Mouse (Mus musculus) frontal cortex, postnatal 25 days (tissue): ENCODE measurements around the gene Krt7.

Experiments
- DNase-seq, 2 experiments: peaks; one replicate each; pipeline ENCODE4 v3.0.0; 2022; ENCODE audit warnings: low spot score in 2 of 2

The Krt7 gene

DNA sequence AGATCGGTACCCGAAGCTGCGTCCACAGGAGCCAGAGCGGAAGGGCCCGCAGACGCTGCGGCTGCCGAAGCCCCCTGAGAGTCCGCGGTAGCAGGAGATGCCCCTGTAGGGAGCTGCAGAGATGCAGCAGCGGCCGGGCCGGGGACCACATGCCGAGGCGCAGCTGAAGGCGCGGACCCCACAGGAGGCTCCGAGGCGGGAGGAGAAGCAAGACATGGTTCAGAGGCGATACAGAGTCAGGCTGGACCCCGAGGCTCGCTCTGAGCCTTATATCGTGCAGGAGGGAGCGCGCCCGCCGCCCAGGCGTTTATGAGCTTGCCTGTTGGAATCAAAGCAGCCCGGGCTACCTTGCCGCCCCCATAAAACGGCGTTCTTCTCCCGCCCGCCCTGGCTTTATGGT is 27.7 kb downstream of the Krt7 start, which contains the start of gene Krt87:
Gene Krt87 (minus strand): TSS at position 250 of the 400 bp plus-strand sequence.
- no peak for DNase-seq

DNA sequence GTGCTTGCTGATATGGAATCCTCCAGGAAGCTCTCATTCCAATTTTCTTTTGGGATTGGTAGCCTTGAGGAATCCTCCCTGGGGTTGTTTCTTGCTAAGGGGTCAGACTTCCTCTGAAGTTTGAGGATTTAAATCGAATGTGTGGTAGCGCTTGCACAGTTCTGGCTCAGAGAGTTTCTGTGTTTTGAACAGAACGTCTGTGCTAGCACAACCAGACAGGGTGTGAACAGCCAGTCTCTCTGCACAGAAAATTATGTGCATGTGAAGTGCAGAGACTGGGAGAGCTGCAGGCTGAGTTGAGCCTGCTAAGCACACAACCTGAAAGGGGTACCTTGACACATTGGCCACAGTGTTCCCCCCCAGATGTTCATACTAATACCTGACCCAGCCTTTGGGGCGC is 30.0 kb downstream of the Krt7 start:
- DNase-seq = peak in 1 of 2 experiments; percentile 8

DNA sequence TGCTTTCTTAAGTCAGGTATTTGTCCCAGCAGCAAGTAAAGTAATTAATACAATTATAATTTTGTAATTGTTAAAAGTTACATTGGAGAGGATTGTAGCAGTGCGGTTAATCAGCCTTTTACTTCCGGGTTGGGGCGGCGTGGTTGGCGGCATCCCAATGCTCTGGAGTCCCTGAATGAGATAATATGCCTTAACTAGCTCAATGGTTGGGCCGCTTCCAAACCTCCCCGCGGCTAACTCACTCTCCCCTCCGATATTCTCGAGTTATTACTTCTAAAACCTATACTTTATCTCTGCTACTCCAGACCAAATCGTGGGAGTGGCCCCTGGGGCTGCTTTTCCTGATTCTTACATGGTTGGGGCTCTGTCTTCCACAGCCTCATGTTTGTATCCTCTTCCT is 35.7 kb downstream of the Krt7 start:
- DNase-seq = no peak

DNA sequence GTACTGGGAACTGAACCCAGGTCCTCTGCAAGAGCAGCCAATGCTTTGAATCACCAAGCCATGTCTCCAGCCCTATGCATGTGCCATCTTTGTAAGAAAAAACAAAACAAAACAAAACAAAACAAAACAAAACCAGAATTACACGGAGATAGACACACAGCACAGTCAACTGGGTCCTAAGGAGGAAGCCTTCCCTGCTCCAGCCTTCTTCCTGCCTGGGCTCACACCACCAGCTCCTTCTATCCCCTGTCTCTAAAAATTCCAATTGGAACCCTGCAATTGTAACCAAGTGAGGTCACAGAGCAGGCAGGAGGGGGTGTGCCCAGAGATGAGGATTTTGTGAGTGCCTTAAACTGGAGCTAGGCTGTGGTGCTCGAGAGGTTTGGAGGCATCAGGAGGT is 36.6 kb downstream of the Krt7 start, which contains the start of gene Krt88:
Gene Krt88 (plus strand): TSS at position 301 of the 400 bp plus-strand sequence.
- DNase-seq = no peak

DNA sequence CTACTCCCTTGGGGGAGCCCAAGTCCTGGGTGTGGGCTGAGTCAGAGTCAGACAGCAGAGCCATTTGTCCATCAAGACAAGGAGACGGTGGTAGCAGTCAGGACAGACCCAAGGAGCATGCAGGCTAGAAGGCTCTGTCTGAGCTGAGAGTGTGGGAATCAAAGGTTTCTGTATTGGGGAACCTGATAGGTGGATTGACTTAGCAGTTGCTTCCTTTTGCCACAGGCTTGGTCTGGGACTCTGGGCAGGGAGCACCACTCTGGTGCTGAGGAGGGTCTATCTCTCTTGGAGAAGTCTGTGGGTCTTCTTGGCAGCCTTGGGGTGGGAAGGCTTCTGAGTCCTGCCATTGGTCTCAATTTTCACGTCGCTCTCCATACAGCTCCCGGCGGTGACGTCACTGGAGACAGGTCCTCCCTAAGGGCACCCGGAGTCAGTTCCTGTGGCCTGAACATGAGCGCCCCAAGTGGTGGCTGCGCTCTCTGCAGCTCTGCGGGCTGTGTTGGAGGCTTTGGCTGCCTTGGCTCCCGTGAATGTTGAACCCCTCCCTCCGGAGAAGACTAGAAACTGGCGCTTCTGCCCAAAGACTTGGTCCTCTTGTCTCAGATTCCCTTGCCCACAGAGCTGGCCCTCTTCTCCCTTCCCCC is 42.4 kb downstream of the Krt7 start:
- peak; percentile 63 to 66 for DNase-seq

DNA sequence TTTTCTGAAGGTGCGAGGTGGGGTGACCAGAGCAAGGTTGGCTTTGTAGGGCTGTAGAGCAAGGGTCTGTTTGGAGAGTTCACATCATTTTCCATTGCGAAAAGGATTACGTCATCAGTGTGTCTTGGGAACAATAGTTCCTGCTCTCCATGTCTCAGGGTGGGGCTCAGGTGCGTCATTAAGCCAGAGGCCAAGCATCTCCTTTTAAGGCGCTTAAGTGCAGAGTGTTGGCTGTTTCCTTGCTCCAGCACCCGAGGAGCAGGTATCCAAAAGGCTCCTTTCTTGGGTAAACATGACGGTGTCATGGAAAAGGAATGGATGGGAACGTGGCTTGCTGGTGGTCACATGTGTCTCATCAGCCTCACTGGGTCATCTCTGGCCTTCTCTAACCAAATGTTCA is 43.9 kb downstream of the Krt7 start:
- no peak for DNase-seq

DNA sequence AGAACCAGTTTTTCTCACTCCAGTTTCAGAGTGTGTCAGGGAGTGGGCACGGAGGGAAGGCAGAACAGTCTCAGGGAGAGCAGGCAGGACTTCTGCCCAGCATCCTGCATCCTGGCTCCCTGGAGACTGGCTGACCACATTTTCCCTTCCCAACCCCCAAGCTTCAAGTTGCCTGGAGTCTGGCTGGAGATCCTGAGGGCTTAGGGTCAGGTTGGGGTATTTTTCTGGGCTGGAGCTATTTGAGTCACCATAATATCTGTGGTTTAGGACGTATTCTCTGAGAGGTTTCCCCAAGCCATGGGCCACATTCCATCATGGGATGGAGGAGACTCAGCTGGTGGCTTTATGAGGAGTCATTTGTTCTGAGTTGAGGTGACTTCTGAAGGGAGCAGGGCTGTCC is 44.4 kb downstream of the Krt7 start:
- no peak for DNase-seq

DNA sequence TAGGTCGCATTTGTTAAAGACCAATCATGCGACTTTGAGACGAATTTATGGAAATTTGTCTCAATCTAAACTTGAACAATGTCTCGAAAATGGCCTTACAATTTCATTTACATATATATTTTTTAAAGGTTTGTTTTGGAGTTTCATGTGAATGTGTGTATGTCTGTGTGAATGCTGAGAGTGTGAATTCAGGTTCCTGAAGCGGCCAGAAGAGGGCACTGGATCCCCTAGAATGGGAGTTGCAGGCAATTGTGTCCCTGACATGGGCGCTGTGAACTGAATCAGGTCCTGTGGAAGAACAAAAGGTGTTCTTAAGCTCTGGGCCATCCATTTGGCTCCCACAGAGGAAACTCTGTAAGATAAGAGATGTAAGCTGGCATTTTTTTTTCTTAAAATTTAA is 45.0 kb downstream of the Krt7 start:
- DNase-seq = no peak

DNA sequence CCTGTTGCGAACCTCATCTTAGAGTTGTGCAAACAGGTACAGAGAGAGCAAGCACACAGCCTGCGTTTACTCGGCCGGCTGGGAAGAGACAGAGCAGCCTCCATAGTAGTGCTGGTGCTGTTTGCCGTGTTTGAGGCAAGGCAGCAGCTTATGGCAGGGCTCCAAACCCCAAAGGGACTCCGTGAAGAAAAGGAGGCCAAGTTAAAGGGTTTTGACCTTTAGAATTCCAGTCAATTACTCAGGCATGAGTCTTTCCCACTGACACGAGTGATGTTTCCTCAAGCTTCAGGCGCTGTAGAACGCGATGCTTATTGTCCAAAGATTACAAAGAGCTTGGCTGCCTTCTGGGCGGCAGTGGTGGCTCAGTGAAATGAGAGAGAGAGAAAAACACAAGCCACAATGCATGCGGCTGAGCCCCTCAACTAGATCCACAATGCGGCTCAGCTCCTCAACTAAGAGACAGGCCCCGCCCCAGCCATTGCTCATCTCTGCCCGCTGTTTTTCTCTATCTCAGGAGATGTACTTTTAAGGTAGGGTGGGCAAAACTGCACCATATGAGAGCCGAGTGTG is 47.6 kb downstream of the Krt7 start:
- DNase-seq = no peak

DNA sequence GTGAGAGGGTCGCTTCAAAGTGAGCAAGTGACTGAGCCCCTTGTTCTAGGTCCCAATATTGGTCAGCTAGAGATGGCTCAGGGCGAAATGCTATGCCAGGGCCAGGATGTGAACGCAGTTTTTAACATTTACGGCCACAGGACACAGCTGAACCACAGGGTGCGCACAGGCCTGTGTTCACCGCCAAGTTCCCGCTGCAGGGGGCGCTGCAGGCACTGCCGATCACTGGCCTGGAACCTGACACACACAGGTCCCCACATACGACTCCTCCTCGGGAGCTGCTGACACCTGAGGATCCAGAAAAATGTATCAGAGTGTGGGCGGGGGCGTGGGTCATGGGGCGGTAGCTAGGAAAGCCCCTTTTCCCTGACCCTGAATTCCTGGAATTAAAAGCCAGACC is 48.4 kb downstream of the Krt7 start:
- DNase-seq = no peak

DNA sequence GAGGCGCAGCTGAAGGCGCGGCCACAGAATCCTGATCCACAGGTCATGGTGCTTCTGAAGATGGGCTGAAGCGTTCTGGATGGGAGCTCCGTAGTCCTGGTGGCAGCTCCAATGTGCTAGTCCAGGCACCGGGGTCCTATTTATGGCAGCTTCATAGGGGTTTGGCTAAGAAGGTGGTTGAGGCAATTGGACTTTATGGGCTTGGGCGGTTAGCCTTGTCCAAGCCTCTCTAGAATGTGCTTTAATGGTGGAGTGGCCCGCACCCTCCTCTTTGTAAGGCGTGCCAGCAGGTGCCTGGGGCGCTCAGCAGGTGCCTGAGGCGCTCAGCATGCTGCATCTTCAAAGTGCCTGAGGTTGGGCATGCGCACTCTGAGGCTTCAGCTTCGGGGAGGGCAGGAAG is 52.8 kb downstream of the Krt7 start, which contains the start of gene Krt81:
Gene Krt81 (minus strand): TSS at position 101 of the 400 bp plus-strand sequence.
- DNase-seq = no peak

DNA sequence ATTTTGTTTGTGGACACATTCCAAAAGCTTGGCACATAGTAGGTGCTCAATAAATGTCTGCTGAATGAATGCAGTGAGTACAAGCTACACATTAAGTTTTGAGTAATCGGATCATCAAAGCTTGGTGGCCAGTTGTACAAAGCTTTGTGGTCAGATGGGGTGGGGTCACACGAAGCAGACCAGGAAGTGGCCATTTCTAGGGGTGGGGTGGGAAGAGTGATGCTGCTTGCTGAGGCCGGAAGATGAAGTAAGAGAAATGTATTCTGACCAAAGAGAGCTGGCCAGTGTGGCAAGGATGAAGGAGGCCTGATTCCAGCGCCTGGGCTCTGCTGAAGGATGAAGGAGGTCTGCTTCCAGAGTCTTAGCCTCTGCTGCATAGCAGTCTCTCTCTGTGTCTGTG is 58.2 kb downstream of the Krt7 start:
- no peak for DNase-seq

DNA sequence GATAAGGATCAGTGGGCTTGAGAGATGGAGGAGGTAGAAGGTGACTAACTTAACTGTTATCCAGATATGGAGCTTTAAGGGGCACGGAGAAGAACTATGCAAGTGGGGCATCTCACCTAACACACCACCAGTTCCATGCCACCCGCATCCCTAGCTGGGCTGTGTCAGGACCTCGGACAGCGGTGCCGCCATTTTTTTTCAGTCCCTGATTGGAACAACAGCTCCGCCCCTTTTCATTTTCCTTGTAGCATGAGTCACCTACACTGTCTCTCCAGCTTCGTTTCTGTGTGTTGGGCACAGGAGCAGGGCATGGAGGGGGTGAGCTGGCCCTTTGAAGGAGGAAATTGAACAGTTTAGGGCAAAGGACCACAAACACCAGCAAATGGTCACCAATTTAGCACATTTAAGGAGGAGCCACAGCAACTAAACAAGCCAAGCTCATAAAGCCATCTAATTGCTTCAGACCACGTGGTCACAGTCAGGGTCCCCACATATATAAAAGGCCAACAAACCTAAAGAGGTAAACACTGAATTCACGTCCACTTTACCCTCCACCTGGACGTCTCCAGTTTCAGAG is 62.2 kb downstream of the Krt7 start, which contains the start of gene Krt86:
Gene Krt86 (plus strand): TSS at position 527 of the 577 bp plus-strand sequence.
- DNase-seq = no peak

DNA sequence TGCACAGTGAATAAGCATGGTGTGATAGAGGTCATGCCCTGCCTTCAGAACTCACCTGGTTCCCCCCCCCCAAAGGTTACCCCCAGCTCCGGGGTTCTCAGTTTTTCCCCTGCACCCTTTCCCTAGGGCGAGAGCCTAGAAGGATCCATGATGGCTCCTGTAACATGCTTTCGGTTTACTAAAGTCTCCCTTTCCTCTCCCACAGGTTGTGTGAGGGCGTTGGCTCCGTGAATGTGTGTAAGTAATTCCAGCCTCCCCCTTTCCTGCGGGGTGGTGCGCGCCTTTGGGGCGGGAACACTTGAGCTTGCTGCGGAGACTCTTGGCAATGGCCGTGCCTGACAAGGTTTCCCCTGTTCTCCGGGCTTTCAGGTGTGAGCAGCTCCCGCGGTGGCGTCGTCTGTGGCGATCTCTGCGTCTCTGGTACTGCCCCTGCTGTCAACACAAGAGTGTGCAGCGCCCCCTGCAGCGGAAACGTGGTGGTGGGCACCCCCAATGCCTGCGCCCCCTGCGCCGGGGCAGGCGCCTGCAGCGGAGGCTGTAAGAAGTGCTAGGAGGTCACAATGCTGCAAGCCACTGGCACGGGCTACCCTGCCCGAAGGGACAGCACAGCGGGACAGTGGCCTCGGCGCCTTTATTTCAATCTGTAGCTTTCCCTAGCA is 68.3 kb downstream of the Krt7 start:
- DNase-seq = peak; percentile 19 to 30

DNA sequence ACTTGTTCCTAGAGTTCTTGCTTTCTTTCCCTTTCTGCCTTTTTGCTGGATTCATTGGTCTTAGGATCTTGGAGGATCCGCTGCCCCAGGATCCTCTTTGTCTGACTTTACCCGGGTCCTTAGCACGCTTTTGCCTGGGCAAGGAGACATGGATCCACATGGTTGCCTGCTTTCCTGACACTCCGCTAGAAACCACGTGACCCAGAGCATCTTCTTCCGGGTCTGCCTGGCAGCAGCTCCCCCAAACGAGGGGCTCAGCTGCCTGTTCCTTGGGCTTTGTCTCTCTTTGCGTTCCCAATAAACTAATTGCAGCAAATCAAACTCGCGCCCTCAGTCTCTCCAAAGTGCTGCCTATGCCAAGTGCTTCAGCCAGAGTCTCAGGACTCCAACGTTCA is 68.8 kb downstream of the Krt7 start:
- DNase-seq = no peak
